Mouse (Mus musculus): ENCODE data around the gene BC048507. TPM values are rescaled to one million over a fixed set of nuclear protein-coding genes. Genes with fewer than 3 reads are reported as not detected.
"Not testable (repeated sequence)": the region's sequence is repeated elsewhere in the genome, so short reads cannot be mapped to it uniquely, and the experiment has no call there.

Gene BC048507
- 0.35 TPM in 1 of 2 replicates, not detected in the other for polyA plus RNA-seq (2015; fragmentation: Nextera tagmentation; extraction: Ambion mirVana)

GRCm38 (mm10) chr13:67863026-67863425 lies at the start of gene BC048507:
BC048507 (plus strand) TSS chr13:67863326.
- Histone ChIP-seq H3K9ac (no peak within 1 kb of the TSS), H3K27me3 (no peaks in the 10 kb centered on the region), H3K9me3 (no peaks in the 10 kb centered on the region), H3K4me1 (replicated peaks) (no peaks in the 10 kb centered on the region), H3K36me3 (no peaks in the 10 kb centered on the region), H3K4me3 (no peak within 1 kb of the TSS), H3K4me2 (no peak within 1 kb of the TSS), H3K27ac (no peak within 1 kb of the TSS)
- 83% methylated on average over 11 of the region's 11 CpGs for WGBS
- ATAC-seq (ENCODE audit: low FRiP score): no peak

DNA sequence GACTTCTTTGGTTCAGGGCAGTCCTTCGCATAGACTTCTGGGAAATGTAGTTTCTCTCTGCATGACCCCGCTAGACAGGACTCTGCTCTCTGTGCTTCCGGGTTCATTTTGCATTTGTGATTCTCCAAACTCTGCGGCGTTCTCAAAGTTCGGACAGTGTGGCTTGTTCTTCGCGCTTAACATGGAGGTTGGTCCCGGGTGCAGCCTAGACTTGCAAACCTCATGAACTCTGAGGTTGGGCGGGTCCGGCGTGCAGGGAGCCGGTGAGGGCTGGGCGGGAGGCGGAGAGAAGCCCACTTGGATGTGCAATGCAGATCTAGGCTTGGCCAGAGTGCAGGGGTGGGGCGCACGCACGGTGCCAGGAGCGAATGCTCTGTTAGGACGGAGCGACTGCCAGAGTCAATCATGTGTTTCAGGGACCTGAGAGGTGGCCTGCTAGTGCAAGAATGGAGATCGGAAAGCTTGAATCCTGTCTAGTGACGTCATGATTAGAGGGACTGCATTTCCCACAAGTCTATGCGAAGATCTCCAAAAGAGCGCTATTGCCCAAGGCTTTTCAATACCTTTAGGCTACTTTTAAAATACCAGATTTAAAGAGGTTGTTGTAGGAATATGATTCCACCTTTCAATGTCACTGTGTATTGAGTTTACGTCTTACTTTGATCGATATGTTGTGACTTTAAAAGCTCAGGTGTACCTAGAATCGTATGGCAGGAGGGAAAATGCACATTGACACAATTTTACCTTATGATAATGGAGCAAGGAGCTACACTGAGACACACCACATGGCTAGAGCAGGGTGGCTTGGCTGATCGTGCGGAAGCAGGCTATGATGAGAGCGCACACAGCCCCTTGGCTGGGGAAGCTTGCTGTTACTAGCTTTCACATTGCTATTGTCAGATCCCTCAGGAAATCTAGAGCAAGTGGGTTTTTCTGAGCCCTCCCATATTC lies 49.1 kb upstream of the BC048507 start, which contains the start of gene Zfp273:
TSS of gene Zfp273 (plus strand) at position 31 of the 951 bp plus-strand sequence.
- Histone ChIP-seq H3K4me1 (replicated peaks) (peaks cover 3% of the 10 kb centered on the region), H3K4me3 (peak within 1 kb of the TSS; percentile 85), H3K27ac (peak within 1 kb of the TSS; percentile 88), H3K9ac (peak within 1 kb of the TSS; percentile 84), H3K27me3 (no peaks in the 10 kb centered on the region), H3K9me3 (peaks cover 18% of the 10 kb centered on the region), H3K4me2 (peak within 1 kb of the TSS; percentile 69), H3K36me3 (peaks cover 19% of the 10 kb centered on the region)
- 6% methylated on average over 31 of the region's 31 CpGs for WGBS
- ATAC-seq (ENCODE audit: low FRiP score): peak; percentile 96

DNA sequence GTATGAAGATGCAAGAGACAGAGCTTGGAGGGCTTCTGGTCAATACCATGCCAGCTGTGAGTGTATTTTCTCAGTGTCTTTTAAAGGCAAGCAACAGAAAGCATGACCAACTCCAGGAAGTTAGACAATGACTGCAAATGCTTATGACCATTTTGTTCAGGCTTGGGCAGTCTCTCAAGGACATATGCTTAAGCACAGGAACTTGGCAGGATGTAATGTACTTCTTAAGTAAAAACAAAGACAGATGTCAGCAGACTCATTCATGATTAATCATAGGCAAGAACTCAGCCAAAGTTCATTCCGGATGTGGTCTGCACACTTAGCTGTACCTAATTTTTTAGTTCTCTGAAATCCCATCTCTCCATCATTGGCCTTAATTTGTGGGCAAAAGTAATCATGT lies 44.5 kb upstream of the BC048507 start:
- H3K36me3 ChIP-seq: peaks cover 51% of the 10 kb centered on the region
- 90% methylated on average over 1 of the region's 1 CpGs for WGBS
- peaks cover 3% of the 10 kb centered on the region for H3K4me1 ChIP-seq (replicated peaks)
- H3K27ac ChIP-seq: no peak overlapping the region
- H3K9me3 ChIP-seq: peaks cover 33% of the 10 kb centered on the region
- no peak overlapping the region for H3K9ac ChIP-seq
- no peak overlapping the region for H3K4me3 ChIP-seq
- ATAC-seq (ENCODE audit: low FRiP score): no peak
- H3K4me2 ChIP-seq: no peak overlapping the region
- H3K27me3 ChIP-seq: no peaks in the 10 kb centered on the region

DNA sequence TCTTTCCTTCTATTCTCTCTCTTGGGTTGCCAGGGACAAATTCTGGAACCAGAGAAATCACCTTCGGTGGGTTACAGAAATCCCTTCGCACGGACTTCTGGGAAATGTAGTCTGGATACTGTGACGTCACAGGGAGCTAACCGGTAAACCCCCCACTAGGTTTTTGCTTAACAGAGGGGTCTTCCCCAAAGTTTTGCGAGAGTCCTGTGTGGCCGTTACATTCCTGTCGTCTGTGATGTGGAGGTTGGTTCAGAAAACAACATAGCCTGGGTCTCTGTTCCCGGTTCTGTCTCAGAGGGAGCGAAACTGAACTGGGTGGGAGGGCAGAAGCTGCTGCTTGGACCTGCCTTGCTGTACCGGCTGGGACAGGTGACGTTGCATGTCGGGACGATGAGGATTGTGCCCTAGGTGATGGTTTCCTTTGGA lies 32.2 kb upstream of the BC048507 start, which contains the start of gene Gm10037:
TSS of gene Gm10037 (plus strand) at position 196 of the 426 bp plus-strand sequence.
- Histone ChIP-seq H3K27me3 (no peaks in the 10 kb centered on the region), H3K36me3 (peaks cover 12% of the 10 kb centered on the region), H3K9me3 (0 out of 2 replicates have a peak, but pooled peaks cover 8% of the 10 kb centered on the region), H3K27ac (0 out of 2 replicates have a peak within 1 kb of the TSS, but pooled peaks have one; percentile 1), H3K4me2 (peak within 1 kb of the TSS; percentile 66), H3K4me3 (peak within 1 kb of the TSS; percentile 53), H3K4me1 (replicated peaks) (0 out of 2 replicates have a peak, but pooled peaks cover 6% of the 10 kb centered on the region), H3K9ac (peak within 1 kb of the TSS; percentile 75)
- peak; percentile 78 for ATAC-seq (ENCODE audit: low FRiP score)
- WGBS: 7% methylated on average over 14 of the region's 14 CpGs

- H3K27me3 ChIP-seq; H3K4me3 ChIP-seq; H3K36me3 ChIP-seq; H3K4me2 ChIP-seq; H3K9ac ChIP-seq; H3K4me1 ChIP-seq (replicated peaks); H3K27ac ChIP-seq; H3K9me3 ChIP-seq: not testable (repeated sequence)
- ATAC-seq (ENCODE audit: low FRiP score): 0 out of 2 replicates have a peak, but pooled peaks have one; percentile 29
Measured at GRCm38 (mm10) chr13:67833137-67833536, 30.0 kb upstream of the BC048507 start.

- peak; percentile 64; the same call in 1 of the 2 replicates for ATAC-seq (ENCODE audit: low FRiP score)
- peak overlapping the region; percentile 43 for H3K4me3 ChIP-seq
- H3K9ac ChIP-seq: peak overlapping the region; percentile 68; the same call in 1 of the 2 replicates
Measured at GRCm38 (mm10) chr13:67843775-67844118, 19.4 kb upstream of the BC048507 start.

GRCm38 (mm10) chr13:67844119-67844852 lies 18.8 kb upstream of the BC048507 start:
- no peaks in the 10 kb centered on the region for H3K27me3 ChIP-seq
- peaks cover 11% of the 10 kb centered on the region for H3K4me1 ChIP-seq (replicated peaks)
- peak overlapping the region; percentile 68 for H3K9ac ChIP-seq
- WGBS: 0% methylated on average over 15 of the region's 19 CpGs
- no peaks in the 10 kb centered on the region for H3K36me3 ChIP-seq
- peak overlapping the region; percentile 57 for H3K4me2 ChIP-seq
- H3K4me3 ChIP-seq: peak overlapping the region; percentile 43
- ATAC-seq (ENCODE audit: low FRiP score): peak; percentile 89
- H3K27ac ChIP-seq: peak overlapping the region; percentile 66; the same call in 1 of the 2 replicates
- H3K9me3 ChIP-seq: no peaks in the 10 kb centered on the region

More at GRCm38 (mm10) chr13:67843775-67844118, 19.4 kb upstream of the BC048507 start:
- Histone ChIP-seq H3K4me2 (peak overlapping the region; percentile 57), H3K27me3 (no peaks in the 10 kb centered on the region), H3K27ac (peak overlapping the region; percentile 66; the same call in 1 of the 2 replicates), H3K4me1 (replicated peaks) (peaks cover 11% of the 10 kb centered on the region), H3K9me3 (no peaks in the 10 kb centered on the region), H3K36me3 (no peaks in the 10 kb centered on the region)
- 37% methylated on average over 6 of the region's 6 CpGs for WGBS

GRCm38 (mm10) chr13:67844853-67845194 lies 18.3 kb upstream of the BC048507 start:
- peaks cover 11% of the 10 kb centered on the region for H3K4me1 ChIP-seq (replicated peaks)
- peak; percentile 76 for ATAC-seq (ENCODE audit: low FRiP score)
- H3K9ac ChIP-seq: peak overlapping the region; percentile 68
- no peaks in the 10 kb centered on the region for H3K36me3 ChIP-seq
- H3K4me2 ChIP-seq: peak overlapping the region; percentile 57
- H3K27me3 ChIP-seq: no peaks in the 10 kb centered on the region
- H3K4me3 ChIP-seq: peak overlapping the region; percentile 43
- H3K27ac ChIP-seq: no peak overlapping the region
- no peaks in the 10 kb centered on the region for H3K9me3 ChIP-seq
- 23% methylated on average over 8 of the region's 8 CpGs for WGBS

- Histone ChIP-seq H3K4me1 (replicated peaks) (no peaks in the 10 kb centered on the region), H3K4me3 (no peak overlapping the region), H3K27me3 (no peaks in the 10 kb centered on the region), H3K36me3 (no peaks in the 10 kb centered on the region), H3K27ac (no peak overlapping the region), H3K9ac (no peak overlapping the region), H3K4me2 (no peak overlapping the region), H3K9me3 (no peaks in the 10 kb centered on the region)
- 80% methylated on average over 3 of the region's 3 CpGs for WGBS
- ATAC-seq (ENCODE audit: low FRiP score): no peak
Measured at GRCm38 (mm10) chr13:67850361-67850760, 12.8 kb upstream of the BC048507 start.

DNA sequence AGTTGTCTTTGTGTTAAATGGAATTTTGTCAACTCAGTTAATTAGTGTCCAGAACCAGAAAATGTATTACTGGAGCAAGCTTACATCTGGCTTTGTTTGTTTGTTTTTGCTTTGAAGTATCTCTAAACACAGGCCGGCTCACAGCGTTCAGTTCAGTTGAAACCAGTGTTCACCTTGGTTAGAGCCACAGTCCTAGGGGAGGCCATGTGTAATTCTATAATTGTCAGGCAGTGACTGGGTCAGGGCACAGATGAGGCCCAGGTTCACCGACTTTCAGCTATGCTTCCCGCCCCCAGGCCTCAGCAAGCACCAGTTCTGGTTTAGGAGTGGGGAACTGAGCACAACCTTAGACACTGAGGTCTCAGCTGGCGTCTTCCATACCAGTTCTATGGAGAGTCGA lies 10.0 kb upstream of the BC048507 start:
- Histone ChIP-seq H3K27me3 (no peaks in the 10 kb centered on the region), H3K4me1 (replicated peaks) (no peaks in the 10 kb centered on the region), H3K27ac (no peak overlapping the region), H3K9ac (no peak overlapping the region), H3K4me3 (no peak overlapping the region), H3K9me3 (no peaks in the 10 kb centered on the region), H3K4me2 (no peak overlapping the region), H3K36me3 (no peaks in the 10 kb centered on the region)
- no peak for ATAC-seq (ENCODE audit: low FRiP score)
- 81% methylated on average over 6 of the region's 6 CpGs for WGBS

GRCm38 (mm10) chr13:67853983-67854382 lies 9.1 kb upstream of the BC048507 start:
- WGBS: 94% methylated on average over 2 of the region's 2 CpGs
- no peaks in the 10 kb centered on the region for H3K27me3 ChIP-seq
- no peak overlapping the region for H3K4me2 ChIP-seq
- no peaks in the 10 kb centered on the region for H3K9me3 ChIP-seq
- no peaks in the 10 kb centered on the region for H3K4me1 ChIP-seq (replicated peaks)
- H3K4me3 ChIP-seq: no peak overlapping the region
- H3K27ac ChIP-seq: no peak overlapping the region
- no peaks in the 10 kb centered on the region for H3K36me3 ChIP-seq
- no peak for ATAC-seq (ENCODE audit: low FRiP score)
- no peak overlapping the region for H3K9ac ChIP-seq

DNA sequence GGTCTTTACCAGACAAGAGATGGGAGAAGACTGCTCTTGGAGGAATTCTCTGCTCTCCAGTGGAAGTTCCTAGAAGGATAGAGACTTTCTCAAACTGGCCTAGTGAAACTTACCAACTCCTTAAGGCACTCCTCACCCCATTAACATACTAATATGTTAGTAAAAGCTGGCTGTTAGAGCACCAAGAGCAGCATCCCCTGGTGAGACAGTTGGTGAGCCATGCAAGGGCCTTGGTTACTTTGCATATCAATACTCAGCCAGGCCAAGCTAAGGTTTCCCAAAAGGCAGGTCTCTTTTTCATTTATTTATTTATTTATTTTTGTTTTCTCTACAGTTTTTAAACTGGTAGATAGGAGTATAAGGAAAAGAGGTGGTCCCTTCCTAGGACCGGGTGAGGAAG lies 5.8 kb upstream of the BC048507 start:
- 8% methylated on average over 1 of the region's 1 CpGs for WGBS

More for the DNA sequence above, 5.8 kb upstream of the BC048507 start:
- H3K27ac ChIP-seq: no peak overlapping the region
- no peak overlapping the region for H3K4me3 ChIP-seq
- no peak overlapping the region for H3K4me2 ChIP-seq
- H3K27me3 ChIP-seq: no peaks in the 10 kb centered on the region
- ATAC-seq (ENCODE audit: low FRiP score): no peak
- no peaks in the 10 kb centered on the region for H3K9me3 ChIP-seq
- no peaks in the 10 kb centered on the region for H3K4me1 ChIP-seq (replicated peaks)
- H3K9ac ChIP-seq: no peak overlapping the region
- no peaks in the 10 kb centered on the region for H3K36me3 ChIP-seq

Data from hindbrain, embryonic 13.5 days (tissue).